Mouse (Mus musculus): ENCODE measurements at regions not wholly inside any gene's neighbourhood (a gene's known extent, or its start where the extent isn't known, plus 50 kb on each side); places are given as distances from the start of the nearest gene placed in this dataset.

DNA sequence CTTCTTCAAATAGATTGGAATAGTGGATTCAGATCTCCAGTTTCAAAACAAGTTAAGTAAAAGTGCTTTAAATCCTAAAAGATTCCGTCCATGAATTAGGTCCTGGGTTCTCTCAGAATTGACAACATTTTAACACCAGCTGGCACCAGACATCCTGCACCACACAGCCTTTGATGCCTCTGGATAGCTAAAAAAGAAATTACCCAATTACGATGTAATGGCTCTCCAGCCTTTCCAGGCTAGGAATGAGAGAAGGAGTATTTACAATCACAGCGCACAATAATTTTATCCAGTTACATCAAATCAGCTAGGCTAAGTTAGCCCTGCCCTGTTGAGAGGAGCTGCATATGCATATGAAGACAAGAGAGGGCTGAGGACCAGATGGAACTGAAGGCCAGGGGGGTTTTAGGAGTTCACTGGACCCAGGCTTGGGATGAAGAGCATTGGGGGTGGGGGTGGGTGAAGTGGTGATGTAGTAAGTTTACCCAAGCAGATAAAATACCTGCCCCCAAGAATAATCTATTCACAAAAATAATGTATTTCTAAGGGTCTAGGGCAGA is 455.8 kb upstream of the Tle4 start:
- DNase-seq (ENCODE audit: low spot score in 2 of 2): no peak

DNA sequence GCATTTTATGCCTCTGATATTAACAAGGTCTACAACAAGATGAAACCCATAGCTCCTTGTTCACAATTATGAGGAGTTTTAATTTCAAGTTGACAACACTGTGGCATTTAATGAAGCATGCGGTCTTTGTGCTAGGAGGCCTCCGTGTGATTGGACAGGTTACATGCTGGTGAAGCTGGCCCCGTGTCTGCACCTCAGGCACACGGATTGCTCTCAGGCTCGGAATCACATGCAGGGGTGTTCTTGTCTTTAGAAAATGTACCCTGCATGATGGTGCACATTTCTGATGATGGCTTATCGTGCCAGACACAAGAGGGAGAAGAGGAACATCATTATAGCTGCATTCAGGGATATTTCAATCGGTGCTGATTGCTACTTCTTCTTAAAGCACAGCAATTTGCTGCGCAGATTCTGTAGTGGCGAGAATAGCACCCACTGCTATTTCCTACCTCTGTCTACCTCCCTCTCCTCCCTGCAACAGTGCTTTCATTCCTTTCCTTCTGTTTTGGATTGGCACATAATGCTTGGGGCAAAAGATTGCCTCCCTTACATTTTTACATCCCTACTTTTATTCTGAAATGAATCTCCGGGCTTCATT is 454.9 kb upstream of the Tle4 start:
- DNase-seq (ENCODE audit: low spot score in 2 of 2): no peak

DNA sequence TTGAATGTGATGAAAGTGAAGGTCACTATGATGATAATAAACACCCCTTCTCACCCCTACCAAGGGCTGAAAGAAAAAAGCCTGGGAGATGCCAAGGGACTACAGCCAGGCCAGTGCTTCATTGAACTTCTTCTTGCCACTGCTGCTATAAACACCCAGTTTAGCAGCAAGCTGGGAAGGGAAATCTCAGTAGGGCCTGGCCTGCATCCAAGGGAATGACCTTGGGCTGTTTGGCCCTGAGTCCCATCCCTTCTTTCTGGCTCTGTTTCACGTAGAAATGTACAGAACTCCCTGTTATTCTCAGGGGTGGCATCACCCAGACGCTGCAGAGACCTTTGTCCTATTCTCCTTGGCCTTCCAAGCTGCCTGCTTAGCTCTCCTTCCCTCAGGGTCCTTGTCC is 450.0 kb upstream of the Tle4 start:
- no peak for DNase-seq (ENCODE audit: low spot score in 2 of 2)

DNA sequence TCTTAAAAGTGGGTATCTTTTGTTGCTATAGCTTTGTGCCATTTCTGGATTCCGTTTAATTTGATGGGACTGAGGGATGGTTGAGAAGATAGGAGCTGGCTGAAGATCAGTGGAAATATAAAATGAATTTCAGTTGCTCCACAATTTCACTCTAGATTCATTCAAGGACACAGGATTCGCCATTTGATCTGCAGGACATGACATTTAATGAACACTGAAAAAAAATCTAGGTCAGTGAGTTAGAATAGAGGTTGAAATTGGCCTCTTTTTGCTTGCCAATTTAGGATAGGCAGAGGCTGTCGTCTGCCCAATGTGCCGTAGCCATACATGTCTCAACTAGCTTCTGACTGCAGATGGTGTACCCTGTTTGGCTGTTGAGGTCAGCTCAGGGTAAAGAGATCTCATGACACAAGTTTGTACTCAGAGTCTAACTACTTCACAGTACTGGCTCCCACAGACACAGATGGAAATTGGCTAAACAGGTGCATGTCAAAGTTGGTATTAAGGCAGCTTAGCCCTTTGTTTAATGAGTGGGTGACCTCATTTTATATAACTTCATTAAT is 449.5 kb upstream of the Tle4 start:
- no peak for DNase-seq (ENCODE audit: low spot score in 2 of 2)

DNA sequence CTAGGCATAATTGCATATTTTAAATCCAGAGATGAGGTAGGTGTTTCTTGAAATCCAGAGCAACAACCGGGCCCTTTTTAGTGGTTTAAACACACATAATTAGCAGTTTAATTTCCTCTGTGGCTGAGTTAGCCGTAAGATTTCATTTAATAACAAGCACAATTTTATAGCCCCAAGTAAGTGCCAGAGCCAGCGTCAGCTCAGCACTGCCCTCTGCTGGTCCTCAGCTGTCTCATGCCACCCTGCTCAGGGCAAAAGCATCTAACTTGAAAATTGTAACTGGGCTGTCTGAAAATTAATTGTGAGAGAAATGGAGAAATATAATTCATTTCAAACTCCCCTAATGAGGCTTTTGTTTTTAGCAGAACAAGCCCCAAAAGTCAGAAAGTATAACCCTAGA is 437.7 kb upstream of the Tle4 start:
- DNase-seq (ENCODE audit: low spot score in 2 of 2): peak in 1 of 2 experiments; percentile 63

DNA sequence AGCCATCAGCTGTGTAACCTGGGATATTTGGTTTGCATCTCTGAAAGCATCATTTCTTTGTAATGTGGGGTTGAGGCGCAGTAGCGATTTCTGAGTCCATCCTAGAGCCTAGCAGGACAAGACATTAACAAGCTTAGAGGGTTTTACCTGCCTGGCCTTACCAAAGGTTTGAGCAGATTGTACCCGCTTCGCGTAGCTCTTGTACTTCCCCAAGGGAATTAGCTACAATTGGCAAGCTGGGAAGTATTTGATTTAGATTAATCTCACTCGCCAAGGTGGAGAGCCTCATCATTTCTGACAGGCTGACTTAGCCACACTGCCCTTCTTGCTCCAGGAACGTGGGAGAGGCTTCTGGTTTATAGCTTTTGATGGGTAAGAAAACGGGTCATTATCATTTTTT is 436.1 kb upstream of the Tle4 start:
- DNase-seq (ENCODE audit: low spot score in 2 of 2): no peak

DNA sequence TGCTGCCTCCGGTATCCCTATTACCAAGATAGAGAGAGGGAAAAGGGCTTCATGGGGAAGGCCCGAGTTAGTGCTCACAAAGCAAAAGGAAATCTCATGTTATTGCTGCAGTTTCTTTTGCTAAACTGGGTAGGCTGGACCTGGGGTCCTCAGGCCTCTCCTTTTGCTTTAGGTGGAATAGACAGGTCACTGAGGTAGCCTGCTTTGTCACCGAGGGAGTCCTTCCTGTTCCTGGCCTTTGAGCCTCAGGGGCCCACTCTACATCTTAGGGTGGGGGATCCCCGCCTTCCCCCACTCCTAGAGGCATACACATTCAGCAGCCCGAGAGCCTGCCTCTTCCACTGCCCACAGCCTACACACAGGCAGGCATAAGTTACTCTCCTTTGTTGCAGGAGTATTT is 435.5 kb upstream of the Tle4 start:
- DNase-seq (ENCODE audit: low spot score in 2 of 2): no peak

DNA sequence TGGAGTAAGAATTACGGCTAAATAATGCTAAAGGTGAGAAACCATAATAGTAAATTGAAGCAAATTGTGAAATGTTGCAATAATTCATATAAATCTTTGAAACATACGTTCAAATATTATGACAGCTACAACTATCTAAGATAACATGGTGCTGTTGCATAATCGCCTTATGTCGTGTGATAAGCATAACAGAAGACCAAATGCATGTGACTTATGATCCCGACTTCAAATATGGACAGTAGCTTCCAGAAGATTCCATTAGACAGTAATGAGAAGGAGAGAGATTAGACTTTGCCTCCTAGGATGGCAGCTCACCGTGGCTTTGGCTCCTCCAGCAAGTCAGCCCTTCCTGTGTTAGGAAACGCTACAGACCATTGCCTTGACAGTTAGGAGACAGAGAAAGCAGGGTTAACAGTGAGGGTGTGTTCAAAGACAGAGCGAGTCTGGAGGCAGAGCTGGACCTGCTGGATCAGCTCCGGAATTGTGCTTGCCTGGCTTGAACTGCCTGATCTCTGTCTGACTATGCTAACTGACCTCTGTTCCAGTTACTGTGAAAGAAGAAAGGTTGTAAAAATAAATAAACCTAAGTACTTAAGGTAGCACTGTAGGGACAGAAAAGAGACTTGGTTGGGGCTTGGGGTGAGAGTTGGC is 434.6 kb upstream of the Tle4 start:
- DNase-seq (ENCODE audit: low spot score in 2 of 2): no peak

DNA sequence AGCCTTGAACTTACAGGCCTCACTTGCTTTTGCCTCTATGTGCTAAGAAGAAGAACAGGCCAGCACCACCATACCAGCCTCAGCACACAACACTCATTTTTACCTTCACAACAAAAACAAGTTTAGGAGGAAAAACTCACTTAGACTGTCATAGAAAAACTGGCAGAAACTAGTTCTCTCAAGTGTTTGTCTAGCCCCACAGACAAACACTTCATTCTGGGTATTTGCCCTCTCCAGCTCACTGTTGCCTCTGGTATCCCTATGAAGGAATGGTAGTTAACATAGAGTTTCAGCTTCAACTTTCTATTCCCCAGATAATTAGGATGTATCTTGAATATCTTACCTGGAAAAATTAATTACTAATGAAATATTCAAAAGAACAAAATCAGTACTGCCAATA is 433.6 kb upstream of the Tle4 start:
- DNase-seq (ENCODE audit: low spot score in 2 of 2): no peak

DNA sequence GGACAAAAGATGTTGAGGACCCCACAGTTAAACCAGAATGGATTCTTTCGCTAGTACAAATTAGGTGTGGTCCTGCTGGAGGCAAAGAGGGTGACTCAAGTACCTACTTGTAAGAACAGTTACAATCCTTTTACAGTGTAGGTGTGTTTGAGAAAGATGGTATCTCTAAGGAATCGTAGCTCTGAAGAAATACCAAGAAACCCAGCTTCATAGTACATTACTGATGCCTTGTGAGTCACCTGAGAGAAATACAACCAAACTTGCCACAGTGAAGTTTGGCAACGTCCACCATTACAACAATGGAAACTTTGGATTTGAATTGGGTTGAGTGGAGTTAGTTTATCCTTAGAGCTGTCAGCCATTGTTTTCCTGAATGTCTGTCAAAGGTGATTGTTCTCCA is 405.7 kb upstream of the Tle4 start:
- no peak for DNase-seq (ENCODE audit: low spot score in 2 of 2)

DNA sequence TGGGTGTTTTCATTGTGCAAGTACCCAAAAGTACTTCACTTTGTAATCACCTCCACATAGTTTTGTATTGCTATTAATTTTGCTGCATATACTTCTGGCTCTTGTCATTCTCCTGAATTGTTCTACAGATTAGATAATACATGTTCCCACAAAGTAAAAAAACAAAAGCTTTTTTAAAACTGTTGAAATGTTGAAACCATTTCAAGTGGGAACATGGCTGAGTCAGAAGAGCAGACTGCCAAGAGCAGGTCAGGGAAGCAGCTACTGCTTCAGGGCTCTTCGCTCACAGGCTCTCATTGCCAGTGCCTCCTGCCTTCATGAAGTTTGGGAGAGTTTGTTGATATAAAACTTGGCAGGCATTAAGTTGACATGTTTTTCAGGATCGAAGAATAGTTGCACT is 395.5 kb upstream of the Tle4 start:
- no peak for DNase-seq (ENCODE audit: low spot score in 2 of 2)

DNA sequence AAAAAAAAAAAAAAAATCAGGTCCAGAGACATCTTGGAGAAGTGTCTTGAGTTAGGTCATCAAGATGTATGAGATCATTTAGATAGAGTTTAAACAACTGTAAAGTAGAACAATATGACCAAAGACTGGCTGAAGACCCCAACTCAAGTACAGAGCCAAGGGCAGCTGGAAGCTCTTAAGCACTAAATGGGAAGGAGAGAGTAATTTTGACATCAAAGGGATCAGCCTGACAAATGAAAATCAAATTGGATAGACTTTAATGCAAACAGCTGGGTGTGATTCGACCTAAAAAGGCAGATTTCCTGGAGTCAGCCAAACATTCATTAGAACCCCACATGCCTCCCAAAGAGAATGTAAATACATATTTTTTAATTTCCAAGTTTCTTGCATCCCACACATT is 372.3 kb upstream of the Tle4 start:
- DNase-seq (ENCODE audit: low spot score in 2 of 2): no peak

DNA sequence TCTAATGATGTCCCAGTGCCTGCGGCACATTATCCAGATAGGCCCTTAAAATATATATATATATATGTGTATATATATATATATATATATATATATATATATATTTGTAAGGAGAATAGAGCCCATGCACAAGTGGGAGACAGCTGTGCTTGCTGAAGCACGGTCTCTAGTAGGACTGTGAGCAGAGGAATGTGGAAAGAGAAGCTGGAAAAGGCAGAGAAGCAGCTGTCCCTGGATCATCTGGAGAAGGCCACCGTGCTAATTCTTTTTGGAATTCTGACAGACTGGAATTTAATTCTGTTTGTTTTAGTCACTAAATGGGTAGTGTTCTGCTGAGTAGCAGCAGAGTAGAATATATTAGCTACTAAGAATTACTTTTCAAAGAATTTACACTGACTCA is 370.4 kb upstream of the Tle4 start:
- no peak for DNase-seq (ENCODE audit: low spot score in 2 of 2)

DNA sequence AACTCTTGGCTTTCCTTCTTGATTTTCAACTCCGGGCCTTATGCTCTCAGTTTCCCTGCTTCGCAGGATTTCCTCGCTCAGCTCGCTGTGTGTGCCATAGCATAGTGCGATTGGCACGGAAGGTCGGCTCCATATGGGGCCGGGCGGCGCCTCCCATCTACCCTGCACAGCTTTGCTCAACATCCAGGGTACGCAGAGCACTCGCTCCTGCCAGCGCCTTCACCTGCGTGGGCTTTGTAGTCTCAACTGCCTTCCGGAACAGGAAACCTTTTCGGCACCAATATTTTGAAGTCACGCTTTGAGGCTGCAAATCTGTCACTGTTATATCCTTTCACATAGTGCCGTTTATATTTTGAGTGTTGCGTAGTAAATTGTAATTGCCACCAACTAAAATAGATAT is 359.9 kb upstream of the Tle4 start:
- DNase-seq (ENCODE audit: low spot score in 2 of 2): peak; percentile 11 to 24

DNA sequence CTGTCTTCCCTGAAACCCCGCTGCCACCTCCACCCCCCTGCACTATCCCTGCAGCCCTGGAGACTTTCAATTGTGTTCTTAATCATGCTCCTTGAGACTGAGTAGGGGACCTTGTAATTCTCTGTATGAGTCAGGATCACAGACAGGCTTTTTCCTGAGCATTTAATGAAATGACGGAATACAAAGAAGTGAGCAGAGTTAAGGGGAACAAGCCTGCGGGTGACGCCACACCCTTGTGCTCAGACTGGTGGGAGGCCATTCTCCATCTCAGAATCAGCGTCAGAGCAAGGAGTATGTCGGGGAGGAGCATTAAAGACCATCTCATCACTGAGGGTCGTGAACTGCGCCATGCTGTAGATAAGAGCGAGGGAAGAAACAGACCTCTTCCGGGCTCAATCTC is 359.3 kb upstream of the Tle4 start:
- DNase-seq (ENCODE audit: low spot score in 2 of 2): no peak

DNA sequence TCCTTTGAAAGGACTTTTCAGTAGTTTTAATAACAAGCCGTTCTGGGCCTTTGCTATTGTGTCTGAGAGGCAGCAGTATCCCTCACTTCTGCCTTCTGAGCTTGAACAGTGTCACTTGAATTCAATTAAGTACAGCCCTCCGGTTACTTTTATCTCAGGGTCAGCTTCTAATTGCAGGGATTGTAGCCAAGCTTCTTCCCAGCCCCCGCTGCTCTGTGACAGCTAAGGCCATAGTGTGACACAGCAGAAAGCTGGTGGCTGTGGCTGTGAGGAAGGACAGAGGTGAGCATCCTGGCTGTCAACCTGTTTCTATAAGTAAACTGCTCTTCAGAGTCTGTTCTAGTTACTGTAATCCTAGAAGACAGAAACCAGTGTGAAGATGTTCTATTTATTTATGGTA is 358.5 kb upstream of the Tle4 start:
- DNase-seq (ENCODE audit: low spot score in 2 of 2): no peak

DNA sequence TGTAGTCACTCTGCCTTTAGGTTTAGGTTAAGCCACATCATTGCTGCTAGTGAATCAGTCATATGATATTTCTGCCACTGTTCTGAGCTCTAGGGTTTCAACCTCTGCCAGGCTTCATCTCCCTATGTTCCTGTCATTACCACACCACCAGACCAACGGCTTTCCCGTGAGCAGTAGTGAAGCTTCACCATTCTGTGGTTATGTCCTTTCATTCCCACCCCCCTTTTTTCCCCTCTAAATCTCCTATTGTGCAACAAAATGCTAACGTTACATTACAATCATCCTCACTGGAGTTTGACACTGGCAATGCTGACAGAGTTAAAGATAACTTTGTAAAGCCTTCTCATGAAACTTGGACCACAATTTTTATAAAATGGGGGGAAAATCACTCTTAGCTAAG is 358.1 kb upstream of the Tle4 start:
- DNase-seq (ENCODE audit: low spot score in 2 of 2): no peak

DNA sequence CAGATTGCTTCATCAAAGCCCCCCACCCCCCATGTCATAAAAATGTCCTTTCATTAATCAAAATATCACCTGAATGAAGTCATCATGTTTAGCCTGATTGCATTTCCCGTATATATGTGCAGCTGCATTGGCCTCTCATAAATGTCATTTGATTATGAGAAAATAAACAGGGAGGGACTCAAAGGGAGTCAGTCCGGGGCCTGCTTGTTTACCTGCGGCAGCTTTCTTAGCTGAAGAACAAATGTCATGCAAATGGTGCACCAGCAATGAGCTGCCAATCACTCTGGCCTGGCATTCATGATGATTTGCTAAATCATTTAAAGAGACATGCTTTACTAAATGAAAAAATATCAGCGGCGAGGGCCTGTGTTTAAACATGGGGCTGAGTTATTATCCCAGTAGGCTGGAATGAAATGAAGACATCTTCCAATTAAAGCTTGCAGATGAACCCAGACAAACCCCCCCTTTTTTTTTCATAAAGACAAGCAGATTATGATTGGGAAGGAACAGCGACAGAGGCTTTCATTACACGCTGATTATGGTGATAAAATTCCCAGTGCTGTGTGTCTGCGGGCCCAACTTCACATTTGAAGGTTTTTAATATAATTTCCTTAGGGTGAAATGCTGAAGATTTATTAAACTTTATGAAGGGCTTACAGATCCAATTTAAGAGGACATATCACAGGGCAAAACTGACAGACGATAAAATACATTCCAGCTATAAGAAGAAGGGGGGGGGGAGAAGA is 342.5 kb upstream of the Tle4 start:
- no peak for DNase-seq (ENCODE audit: low spot score in 2 of 2)

DNA sequence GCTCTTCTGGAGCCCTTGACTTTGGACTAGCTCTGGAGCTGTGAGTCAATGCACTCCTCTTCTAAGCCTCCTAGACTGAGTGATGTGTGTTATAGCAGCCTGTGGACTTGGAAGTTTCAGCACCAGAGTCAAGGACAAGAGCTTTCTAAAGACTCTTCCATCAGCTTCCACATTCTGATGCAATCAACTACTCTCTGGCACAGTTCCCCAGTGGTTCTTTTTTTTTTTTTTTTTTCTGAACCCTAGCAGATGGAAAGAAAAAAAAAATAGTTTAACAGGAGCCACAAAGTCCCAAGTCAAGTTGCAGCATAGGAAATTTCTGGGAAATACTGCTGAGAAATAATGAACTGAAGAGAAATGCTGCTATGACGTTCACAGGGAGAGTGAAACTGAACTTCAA is 324.4 kb upstream of the Tle4 start:
- DNase-seq (ENCODE audit: low spot score in 2 of 2): no peak

DNA sequence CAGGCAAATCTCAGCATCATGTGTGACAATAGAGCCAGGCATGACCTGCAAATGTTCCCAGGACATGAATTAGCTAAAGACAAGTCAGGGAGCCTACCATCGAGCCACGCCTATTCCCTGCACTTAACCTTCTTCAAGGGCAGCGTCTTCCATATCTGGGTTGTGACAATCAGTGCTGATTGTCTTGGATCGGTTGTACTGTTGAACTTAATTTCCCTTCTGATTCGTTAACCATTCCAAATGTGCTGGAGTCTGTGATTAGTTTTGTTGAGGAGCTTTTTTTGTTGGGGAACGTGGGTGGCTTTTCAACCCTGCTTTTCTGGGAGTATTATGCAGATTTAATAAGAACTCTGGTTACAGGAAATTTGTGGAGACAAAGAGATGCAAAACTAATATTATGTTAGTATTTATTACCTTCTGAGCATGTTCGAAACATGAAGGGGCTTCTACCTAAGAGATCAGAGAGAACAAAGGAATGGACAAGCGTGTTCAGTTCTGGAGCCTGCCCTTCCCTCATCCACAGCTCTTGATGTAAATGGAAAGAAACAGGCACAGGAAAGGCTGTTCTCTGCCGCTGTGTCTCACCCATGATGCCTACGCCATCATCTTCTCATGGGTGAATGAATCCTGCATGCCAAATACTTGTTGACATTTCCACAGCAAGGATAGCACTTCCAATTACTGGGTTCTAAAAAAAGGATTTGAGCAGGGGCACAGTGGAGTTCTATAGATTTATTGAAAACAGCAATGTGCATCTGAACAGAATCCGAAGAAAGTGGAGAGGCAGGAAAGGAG is 313.4 kb upstream of the Tle4 start:
- DNase-seq (ENCODE audit: low spot score in 2 of 2): no peak

DNA sequence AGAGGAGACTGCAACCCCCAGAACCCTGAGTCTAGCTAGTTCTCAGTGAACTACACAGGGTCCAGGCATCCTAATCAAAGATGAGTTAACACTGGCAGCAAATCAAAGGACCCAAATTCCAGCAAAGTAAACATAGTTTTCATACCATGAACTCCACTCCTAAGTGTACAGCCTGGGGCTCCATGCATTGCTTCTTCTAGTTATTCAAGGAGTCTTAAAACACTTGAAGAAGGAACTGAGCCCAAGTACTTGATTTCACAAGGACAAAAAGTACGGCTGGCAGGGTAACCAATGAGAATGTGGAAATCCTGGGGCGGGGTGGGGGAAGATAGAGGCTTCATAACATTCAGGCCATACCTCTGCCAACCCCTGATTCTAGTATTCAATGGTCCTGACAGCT is 297.0 kb upstream of the Tle4 start:
- DNase-seq (ENCODE audit: low spot score in 2 of 2): no peak

DNA sequence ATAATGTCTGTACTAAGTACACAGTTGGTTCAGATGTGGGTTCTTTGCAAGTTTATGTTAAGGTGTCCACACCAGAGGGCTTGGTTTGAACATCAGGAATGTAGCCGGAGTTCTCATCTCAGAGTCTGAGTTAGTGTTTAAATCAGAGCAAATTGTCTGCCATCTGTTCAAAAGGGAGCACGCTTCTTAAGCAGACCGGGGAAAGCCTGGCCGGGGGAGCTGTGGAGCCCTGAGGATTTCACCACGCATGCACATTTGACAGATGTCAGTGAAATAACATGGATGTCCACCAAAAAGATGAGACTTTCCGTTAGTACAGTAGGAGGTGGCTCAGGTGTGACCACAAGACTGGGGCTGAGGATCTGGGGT is 294.5 kb upstream of the Tle4 start:
- no peak for DNase-seq (ENCODE audit: low spot score in 2 of 2)

Measured in frontal cortex, postnatal 14 days (tissue).